Mouse (Mus musculus) MEL (cell line): ENCODE measurements around the gene Ebf3. TPM values are rescaled to one million over a fixed set of nuclear protein-coding genes. Genes with fewer than 3 reads are reported as not detected.

Experiments used
- DNase-seq: peaks from one replicate; pipeline ENCODE4 v3.0.0; 2011; ENCODE audit warnings: low read depth, low spot score
- H3K27ac ChIP-seq: 2 replicates; pipeline ENCODE4 v1.5.1; 2012; ENCODE audit warnings: low read depth, mild to moderate bottlenecking, control low read depth, low read length, moderate library complexity; ENCODE audit not compliant: control insufficient read depth
- H3K27me3 ChIP-seq, 2 experiments: fragments of 150-350 bp in 1 of 2; sonication (generic) in 1 of 2; 2 replicates each; pipeline ENCODE4 v1.6.1; 2012; ENCODE audit warnings: low read length in 2 of 2, mild to moderate bottlenecking in 2 of 2, improper control_type of control experiment in 1 of 2, moderate library complexity in 1 of 2; ENCODE audit not compliant: insufficient read depth in 2 of 2, control insufficient read depth in 1 of 2
- H3K36me3 ChIP-seq, 2 experiments: 2 replicates each; pipeline ENCODE4 v1.6.1; 2012 to 2014; ENCODE audit warnings: low read length in 2 of 2, improper control_type of control experiment in 1 of 2, inconsistent platforms in 1 of 2, mild to moderate bottlenecking in 1 of 2; ENCODE audit not compliant: insufficient read depth in 2 of 2, control insufficient read depth in 1 of 2
- H3K4me1 ChIP-seq, 2 experiments: fragments of 150-350 bp in 1 of 2; sonication (generic) in 1 of 2; 2 replicates each; pipeline ENCODE4 v1.6.1; 2012; ENCODE audit warnings: low read length in 2 of 2, improper control_type of control experiment in 1 of 2, mild to moderate bottlenecking in 1 of 2; ENCODE audit not compliant: insufficient read depth in 2 of 2, control insufficient read depth in 1 of 2
- H3K4me3 ChIP-seq, 2 experiments: fragments of 150-350 bp in 1 of 2; sonication (generic) in 1 of 2; 2 replicates each; pipeline ENCODE4 v1.5.1; 2012; ENCODE audit warnings: low read depth in 2 of 2, low read length in 2 of 2, mild to moderate bottlenecking in 2 of 2, moderate library complexity in 2 of 2, control low read depth in 1 of 2, improper control_type of control experiment in 1 of 2; ENCODE audit not compliant: control insufficient read depth in 1 of 2, insufficient read depth in 1 of 2
- H3K79me2 ChIP-seq: 2 replicates; pipeline ENCODE4 v1.6.1; 2012; ENCODE audit warnings: mild to moderate bottlenecking, low read length, moderate library complexity; ENCODE audit not compliant: control insufficient read depth, poor library complexity, insufficient read depth
- H3K9ac ChIP-seq: 2 replicates; pipeline ENCODE4 v1.6.1; 2012; ENCODE audit warnings: low read depth, mild to moderate bottlenecking, control low read depth, low read length, moderate library complexity; ENCODE audit not compliant: control insufficient read depth, poor library complexity, severe bottlenecking
- H3K9me3 ChIP-seq: fragments of 150-350 bp; sonication (generic); replicated peaks from 2 replicates; pipeline ENCODE4 v1.6.1; 2012; ENCODE audit warnings: mild to moderate bottlenecking, low read length, improper control_type of control experiment, moderate library complexity; ENCODE audit not compliant: insufficient read depth
- BHLHE40 ChIP-seq: IDR thresholded peaks from 2 replicates; pipeline ENCODE4 v1.6.1; 2012; ENCODE audit warnings: low read depth, mild to moderate bottlenecking, inconsistent platforms, low read length, improper control_type of control experiment, borderline replicate concordance
- CHD1 ChIP-seq: IDR thresholded peaks from 2 replicates; pipeline ENCODE4 v1.6.1; 2012; ENCODE audit warnings: low read depth, mild to moderate bottlenecking, inconsistent platforms, low read length, improper control_type of control experiment
- CHD2 ChIP-seq: IDR thresholded peaks from 2 replicates; pipeline ENCODE4 v1.6.1; 2011; ENCODE audit warnings: low read length, improper control_type of control experiment
- CTCF ChIP-seq, 3 experiments: IDR thresholded peaks in 2 of 3; conservative IDR thresholded peaks in 1 of 3; 2 replicates each; pipeline ENCODE4 v1.5.1; 2011 to 2012; ENCODE audit warnings: low read length in 3 of 3, low read depth in 2 of 3, mild to moderate bottlenecking in 2 of 3, improper control_type of control experiment in 1 of 3, inconsistent platforms in 1 of 3, mixed read lengths in 1 of 3, moderate library complexity in 1 of 3; ENCODE audit not compliant: control insufficient read depth in 1 of 3, insufficient read depth in 1 of 3, poor library complexity in 1 of 3, severe bottlenecking in 1 of 3
- ELF1 ChIP-seq: IDR thresholded peaks from 2 replicates; pipeline ENCODE4 v1.6.1; 2014; ENCODE audit warnings: low read depth, mild to moderate bottlenecking, inconsistent platforms, low read length, improper control_type of control experiment, moderate library complexity
- ETS1 ChIP-seq: IDR thresholded peaks from 2 replicates; pipeline ENCODE4 v1.6.1; 2012; ENCODE audit warnings: low read depth, mild to moderate bottlenecking, inconsistent platforms, low read length, improper control_type of control experiment, moderate library complexity
- KAT2A ChIP-seq: conservative IDR thresholded peaks from 2 replicates; pipeline ENCODE4 v1.6.1; 2012; ENCODE audit warnings: low read depth, low read length, improper control_type of control experiment, inconsistent platforms
- MAX ChIP-seq: IDR thresholded peaks from 2 replicates; pipeline ENCODE4 v1.6.1; 2011; ENCODE audit warnings: low read length, improper control_type of control experiment
- MAZ ChIP-seq: IDR thresholded peaks from 2 replicates; pipeline ENCODE4 v1.6.1; 2012; ENCODE audit warnings: low read depth, mild to moderate bottlenecking, inconsistent platforms, low read length, improper control_type of control experiment
- MXI1 ChIP-seq: IDR thresholded peaks from 2 replicates; pipeline ENCODE4 v1.6.1; 2011; ENCODE audit warnings: mild to moderate bottlenecking, low read depth, low read length, improper control_type of control experiment
- MYC ChIP-seq: IDR thresholded peaks from 2 replicates; pipeline ENCODE4 v1.6.1; 2011; ENCODE audit warnings: low read depth, mild to moderate bottlenecking, low read length, improper control_type of control experiment, moderate library complexity
- NELFE ChIP-seq: IDR thresholded peaks from 2 replicates; pipeline ENCODE4 v1.6.1; 2011; ENCODE audit warnings: low read depth, low read length, improper control_type of control experiment
- NRF1 ChIP-seq: IDR thresholded peaks from 2 replicates; pipeline ENCODE4 v1.6.1; 2014; ENCODE audit warnings: low read depth, mild to moderate bottlenecking, inconsistent platforms, low read length, improper control_type of control experiment, moderate library complexity; ENCODE audit not compliant: poor library complexity, insufficient read depth, severe bottlenecking
- POLR2A ChIP-seq, 2 experiments: IDR thresholded peaks; 2 replicates each; pipeline ENCODE4 v1.6.1; 2011 to 2012; ENCODE audit warnings: low read length in 2 of 2, mild to moderate bottlenecking in 2 of 2, control low read depth in 1 of 2, improper control_type of control experiment in 1 of 2, low read depth in 1 of 2, moderate library complexity in 1 of 2; ENCODE audit not compliant: control insufficient read depth in 1 of 2, insufficient read depth in 1 of 2, poor library complexity in 1 of 2
- POLR2AphosphoS2 ChIP-seq: IDR thresholded peaks from 2 replicates; pipeline ENCODE4 v1.6.1; 2011; ENCODE audit warnings: low read length, improper control_type of control experiment
- POLR2AphosphoS5 ChIP-seq: IDR thresholded peaks from 2 replicates; pipeline ENCODE4 v1.6.1; 2012; ENCODE audit warnings: low read depth, borderline replicate concordance, mild to moderate bottlenecking, inconsistent platforms, low read length, moderate library complexity, mixed read lengths
- RAD21 ChIP-seq: IDR thresholded peaks from 2 replicates; pipeline ENCODE4 v1.6.1; 2011; ENCODE audit warnings: mild to moderate bottlenecking, low read depth, low read length, improper control_type of control experiment
- SMC3 ChIP-seq: IDR thresholded peaks from 2 replicates; pipeline ENCODE4 v1.6.1; 2011; ENCODE audit warnings: low read depth, low read length, improper control_type of control experiment
- TAL1 ChIP-seq: IDR thresholded peaks from 2 replicates; pipeline ENCODE4 v1.6.1; 2012; ENCODE audit warnings: mild to moderate bottlenecking, inconsistent platforms, low read length, moderate library complexity, mixed read lengths
- TBP ChIP-seq: IDR thresholded peaks from 2 replicates; pipeline ENCODE4 v1.8.0; 2011; ENCODE audit warnings: low read depth, low read length, improper control_type of control experiment
- TCF12 ChIP-seq: IDR thresholded peaks from 2 replicates; pipeline ENCODE4 v1.6.1; 2014; ENCODE audit warnings: low read depth, mild to moderate bottlenecking, inconsistent platforms, low read length, improper control_type of control experiment, moderate library complexity
- UBTF ChIP-seq: IDR thresholded peaks from 2 replicates; pipeline ENCODE4 v1.6.1; 2012; ENCODE audit warnings: low read depth, mild to moderate bottlenecking, inconsistent platforms, low read length, improper control_type of control experiment, moderate library complexity, borderline replicate concordance; ENCODE audit not compliant: insufficient read depth
- USF1 ChIP-seq: IDR thresholded peaks from 2 replicates; pipeline ENCODE4 v1.6.1; 2014; ENCODE audit warnings: low read depth, mild to moderate bottlenecking, inconsistent platforms, low read length, improper control_type of control experiment, moderate library complexity
- ZKSCAN1 ChIP-seq: IDR thresholded peaks from 2 replicates; pipeline ENCODE4 v1.6.1; 2012; ENCODE audit warnings: low read depth, mild to moderate bottlenecking, inconsistent platforms, low read length, improper control_type of control experiment, moderate library complexity
- ZNF384 ChIP-seq: IDR thresholded peaks from 2 replicates; pipeline ENCODE4 v1.6.1; 2012; ENCODE audit warnings: low read depth, mild to moderate bottlenecking, inconsistent platforms, low read length, improper control_type of control experiment
- polyA plus RNA-seq, 2 experiments: library from polyadenylated mRNA; stranded (reverse) in 1 of 2; unstranded in 1 of 2; fragments of >175 nt in 1 of 2; fragments of >200 nt in 1 of 2; gene quantifications; 2 replicates each; pipeline versions ENCODE4 v1.2.1 to v1.2.4; 2012; ENCODE audit warnings: low replicate concordance in 2 of 2, low read depth in 1 of 2; ENCODE audit not compliant: insufficient read length in 2 of 2, insufficient read depth in 1 of 2, missing spikeins in 1 of 2
- total RNA-seq: library from RNA; depleted of rRNA; stranded (reverse); fragments of 300-350 nt; gene quantifications from 2 replicates; pipeline ENCODE4 v1.2.3, GENCODE M21; 2012

Gene Ebf3
- total and polyA plus RNA-seq, 3 experiments: not detected

DNA sequence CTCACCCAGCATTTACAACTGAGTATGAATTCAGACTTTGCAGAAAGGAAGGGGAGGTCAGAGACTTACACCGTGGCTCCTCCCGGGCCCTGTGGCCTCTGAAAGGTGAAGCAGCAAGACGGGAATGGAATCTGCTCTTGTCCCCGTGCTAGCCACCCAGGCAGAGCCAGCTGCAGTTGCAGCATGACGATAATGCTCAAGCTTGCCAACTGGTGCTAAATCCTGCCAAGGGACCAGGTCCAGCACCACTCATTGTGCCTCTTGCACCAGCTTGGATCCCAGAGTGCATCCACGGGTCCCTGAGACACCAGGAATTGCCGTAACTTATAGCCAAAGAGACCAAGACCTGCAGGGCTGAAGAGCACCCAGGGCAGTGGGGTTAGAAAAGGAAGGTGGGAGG lies 36.1 kb downstream of the Ebf3 start:
- no peak overlapping the region for H3K4me3 ChIP-seq
- H3K36me3 ChIP-seq: no peaks in the 10 kb centered on the region
- DNase-seq: no peak
- H3K9ac ChIP-seq: no peak overlapping the region
- H3K4me1 ChIP-seq: no peaks in the 10 kb centered on the region
- H3K27ac ChIP-seq: no peak overlapping the region
- H3K27me3 ChIP-seq: no peaks in the 10 kb centered on the region
- H3K9me3 ChIP-seq: no peaks in the 10 kb centered on the region
- H3K79me2 ChIP-seq: no peaks in the 10 kb centered on the region
- no peak for TF ChIP-seq BHLHE40
- TF ChIP-seq UBTF: no peak
- TF ChIP-seq MXI1: no peak
- no peak for TF ChIP-seq CHD2
- no peak for TF ChIP-seq CHD1
- TF ChIP-seq POLR2AphosphoS5: no peak
- TF ChIP-seq KAT2A: no peak
- TF ChIP-seq POLR2A (IDR thresholded peaks at IDR 0.05; ENCODE audit: control insufficient read depth in 1 of 2, insufficient read depth in 1 of 2, low read depth in 1 of 2, low read length in 2 of 2, poor library complexity in 1 of 2): no peak
- TF ChIP-seq ELF1: no peak
- no peak for TF ChIP-seq TBP
- no peak for TF ChIP-seq POLR2AphosphoS2
- no peak for TF ChIP-seq ZNF384
- no peak for TF ChIP-seq NRF1
- TF ChIP-seq MAX: no peak
- TF ChIP-seq NELFE: no peak
- no peak for TF ChIP-seq MAZ
- no peak for TF ChIP-seq RAD21

DNA sequence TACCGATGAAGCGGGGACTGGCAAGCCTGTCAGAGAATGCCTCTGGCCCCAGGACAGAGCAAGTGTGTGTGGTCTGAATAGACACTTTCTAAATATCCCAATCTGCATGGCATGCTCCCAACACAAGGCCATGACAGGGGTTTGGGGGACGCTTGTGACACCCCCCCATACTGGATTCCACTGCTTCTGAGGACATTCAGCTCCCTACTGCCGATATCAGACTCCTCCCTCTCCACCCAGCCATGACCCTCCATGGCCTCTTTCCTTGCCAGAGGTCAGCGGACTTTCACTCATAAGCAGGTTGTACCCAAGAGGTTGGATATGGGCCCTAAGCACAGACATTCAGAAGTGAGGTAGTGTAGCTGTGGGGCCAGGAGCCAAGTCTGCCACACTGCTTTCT lies 36.5 kb downstream of the Ebf3 start:
- Histone ChIP-seq H3K4me3 (no peak overlapping the region), H3K9ac (no peak overlapping the region), H3K9me3 (no peaks in the 10 kb centered on the region), H3K4me1 (no peaks in the 10 kb centered on the region), H3K79me2 (no peaks in the 10 kb centered on the region), H3K36me3 (no peaks in the 10 kb centered on the region)
- TF ChIP-seq TBP: no peak
- TF ChIP-seq NELFE: no peak
- TF ChIP-seq USF1: no peak
- TF ChIP-seq POLR2A (IDR thresholded peaks at IDR 0.05; ENCODE audit: control insufficient read depth in 1 of 2, insufficient read depth in 1 of 2, low read depth in 1 of 2, low read length in 2 of 2, poor library complexity in 1 of 2): no peak
- TF ChIP-seq MAX: no peak
- no peak for TF ChIP-seq MAZ
- TF ChIP-seq MYC: no peak
- no peak for TF ChIP-seq ETS1
- no peak for TF ChIP-seq CTCF (IDR thresholded peaks at IDR 0.05 in 2 of 3, conservative IDR thresholded peaks at IDR 0.05 in 1 of 3; ENCODE audit: control insufficient read depth in 1 of 3, insufficient read depth in 1 of 3, low read depth in 2 of 3, low read length in 3 of 3, poor library complexity in 1 of 3, severe bottlenecking in 1 of 3)
- no peak for TF ChIP-seq TCF12
- no peak for TF ChIP-seq TAL1
- TF ChIP-seq ZNF384: no peak
- no peak for TF ChIP-seq SMC3
- TF ChIP-seq CHD1: no peak
- no peak for TF ChIP-seq KAT2A
- no peak for TF ChIP-seq ZKSCAN1
- TF ChIP-seq ELF1: no peak
- TF ChIP-seq, all 39 proteins: peak for 0
- DNase-seq: no peak
- Histone ChIP-seq H3K27ac (no peak overlapping the region), H3K27me3 (no peaks in the 10 kb centered on the region)
